Mouse (Mus musculus) midbrain, embryonic 14.5 days (tissue): ENCODE results near the gene Rnf4. TPM values are rescaled to one million over a fixed set of nuclear protein-coding genes. Genes with fewer than 3 reads are reported as not detected.

Source experiments
- ATAC-seq: fragments of 200-750 bp; cut with Nextera tagmentation; 2 replicates; pipeline ENCODE4 v1.8.0; 2017; ENCODE audit warnings: moderate number of reproducible peaks, moderate library complexity; ENCODE audit not compliant: low FRiP score, low TSS enrichment
- DNase-seq: peaks from one replicate; pipeline ENCODE4 v3.0.0-alpha.2; 2015
- H3K27ac ChIP-seq: fragments of 300-500 bp; sonication (generic); replicated peaks from 2 replicates; pipeline ENCODE4 v1.5.1; 2014; ENCODE audit warnings: mild to moderate bottlenecking, low read depth, low read length, moderate library complexity
- H3K27me3 ChIP-seq: fragments of 300-500 bp; sonication (generic); 2 replicates; pipeline ENCODE4 v1.6.1; 2014; ENCODE audit warnings: low read length, control low read depth, mixed read lengths; ENCODE audit not compliant: control insufficient read depth, insufficient read depth
- H3K36me3 ChIP-seq: fragments of 300-500 bp; sonication (generic); 2 replicates; pipeline ENCODE4 v1.6.1; 2014; ENCODE audit warnings: low read length, control low read depth; ENCODE audit not compliant: control insufficient read depth, insufficient read depth
- H3K4me1 ChIP-seq: fragments of 300-500 bp; sonication (generic); 2 replicates; pipeline ENCODE4 v1.6.1; 2014; ENCODE audit warnings: mild to moderate bottlenecking, antibody characterized with exemption, low read length, control low read depth; ENCODE audit not compliant: control insufficient read depth, insufficient read depth
- H3K4me2 ChIP-seq: fragments of 300-500 bp; sonication (generic); 2 replicates; pipeline ENCODE4 v1.6.1; 2014; ENCODE audit warnings: mild to moderate bottlenecking, low read length, moderate library complexity
- H3K4me3 ChIP-seq: fragments of 300-500 bp; sonication (generic); replicated peaks from 2 replicates; pipeline ENCODE4 v1.5.1; 2014; ENCODE audit warnings: low read depth, low read length
- H3K9ac ChIP-seq: fragments of 300-500 bp; sonication (generic); replicated peaks from 2 replicates; pipeline ENCODE4 v1.6.1; 2014; ENCODE audit warnings: mild to moderate bottlenecking, low read length, moderate library complexity
- H3K9me3 ChIP-seq: fragments of 300-500 bp; sonication (generic); 2 replicates; pipeline ENCODE4 v1.6.1; 2016; ENCODE audit warnings: low read length, control low read depth, mixed read lengths; ENCODE audit not compliant: control insufficient read depth
- WGBS: fragments of 180-500 bp; shearing (Covaris S2); extraction: QIAGEN DNeasy Blood & Tissue Kit; methylation state at CpG from one replicate; pipeline ENCODE4 v1.1.7; 2014; 5-methylcytosine and 5-hydroxymethylcytosine counted together
- polyA plus RNA-seq: library from polyadenylated mRNA; unstranded; fragments of >200 nt; fragmentation: Nextera tagmentation; extraction: Ambion mirVana; gene quantifications from 2 replicates; pipeline ENCODE4 v1.2.1, GENCODE M21; 2014

The Rnf4 gene
- polyA plus RNA-seq, 1 experiment from 2014 or later = 152 TPM

- WGBS = 12% methylated on average over 31 of the region's 31 CpGs
- peak overlapping the region; percentile 21; the same call in 1 of the 2 replicates for H3K27ac ChIP-seq
- DNase-seq = peak; percentile 62
Observed at GRCm38 (mm10) chr5:34326875-34327576, 9.1 kb upstream of the Rnf4 start.

DNA sequence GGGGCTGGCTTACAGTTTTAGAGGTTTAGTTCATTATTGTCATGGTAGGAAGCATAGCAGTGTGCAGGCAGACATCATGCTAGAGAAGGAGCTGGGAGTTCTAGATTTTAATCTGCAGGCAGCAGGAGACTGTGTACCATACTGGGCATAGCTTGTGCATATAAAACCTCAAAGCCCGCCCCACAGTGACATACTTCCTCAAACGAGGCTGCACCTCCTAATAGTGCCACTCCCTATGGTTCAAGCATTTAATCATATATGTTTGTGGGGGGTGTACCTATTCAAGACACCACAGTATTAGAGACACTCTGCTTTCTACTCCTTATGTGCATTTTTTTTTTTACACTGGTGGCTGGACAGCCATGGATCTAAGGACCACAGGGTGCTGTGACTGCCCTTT, 6.0 kb upstream of the Rnf4 start:
- no peak overlapping the region for H3K9ac ChIP-seq
- 87% methylated on average over 2 of the region's 2 CpGs for WGBS
- H3K36me3 ChIP-seq = no peaks in the 10 kb centered on the region
- peaks cover 15% of the 10 kb centered on the region; the same call in 1 of the 2 replicates for H3K4me1 ChIP-seq
- ATAC-seq = no peak
- no peak overlapping the region for H3K27ac ChIP-seq
- H3K9me3 ChIP-seq = no peaks in the 10 kb centered on the region
- no peaks in the 10 kb centered on the region for H3K27me3 ChIP-seq
- H3K4me2 ChIP-seq = no peak overlapping the region
- DNase-seq = no peak
- H3K4me3 ChIP-seq = no peak overlapping the region

More at GRCm38 (mm10) chr5:34326875-34327576, 9.1 kb upstream of the Rnf4 start:
- Histone ChIP-seq H3K4me2 (peak overlapping the region; percentile 55), H3K4me1 (0 out of 2 replicates have a peak, but pooled peaks cover 14% of the 10 kb centered on the region), H3K27me3 (no peaks in the 10 kb centered on the region), H3K9me3 (no peaks in the 10 kb centered on the region), H3K4me3 (peak overlapping the region; percentile 27), H3K36me3 (no peaks in the 10 kb centered on the region), H3K9ac (peak overlapping the region; percentile 55)
- peak; percentile 66 for ATAC-seq

- 91% methylated on average over 1 of the region's 1 CpGs for WGBS
- H3K36me3 ChIP-seq = no peaks in the 10 kb centered on the region
- H3K27ac ChIP-seq = no peak overlapping the region
- no peaks in the 10 kb centered on the region for H3K27me3 ChIP-seq
- no peak overlapping the region for H3K4me2 ChIP-seq
- no peaks in the 10 kb centered on the region for H3K9me3 ChIP-seq
- no peak overlapping the region for H3K9ac ChIP-seq
- H3K4me1 ChIP-seq = peaks cover 18% of the 10 kb centered on the region
- ATAC-seq (no peak), DNase-seq (no peak)
- no peak overlapping the region for H3K4me3 ChIP-seq
Observed at GRCm38 (mm10) chr5:34334081-34334480, 2.0 kb upstream of the Rnf4 start.

DNA sequence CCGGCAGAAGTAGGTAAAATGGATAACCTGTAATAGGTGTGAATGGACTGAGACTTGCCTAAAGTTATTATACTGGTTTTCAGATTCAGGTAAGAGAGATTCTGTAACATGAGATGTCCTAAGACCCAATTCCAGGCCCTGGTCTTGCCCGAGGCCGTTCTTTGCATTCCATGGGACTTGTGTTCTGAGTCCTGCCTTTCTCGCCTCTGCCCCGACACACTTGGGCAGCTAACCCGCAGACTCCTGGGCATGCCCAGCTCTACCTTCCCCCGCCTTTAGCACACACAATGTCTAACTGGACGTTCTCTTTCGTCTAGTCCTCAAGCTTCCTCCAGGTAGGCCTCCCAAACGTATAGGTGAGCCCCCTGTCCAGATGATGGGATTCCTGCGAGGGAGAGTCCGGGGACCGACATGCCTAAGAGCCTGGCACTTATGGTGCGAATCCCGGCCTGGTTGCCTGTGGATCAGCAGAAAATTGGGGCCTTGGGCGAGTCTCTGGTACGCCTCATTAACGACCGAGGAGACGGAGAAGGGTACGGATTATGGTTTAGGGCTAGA, 471 bp upstream of the Rnf4 start:
- WGBS = 3% methylated on average over 21 of the region's 21 CpGs
- peak overlapping the region; percentile 78 for H3K4me2 ChIP-seq
- ATAC-seq (peak; percentile 67), DNase-seq (no peak)
- H3K4me1 ChIP-seq = peaks cover 18% of the 10 kb centered on the region
- H3K36me3 ChIP-seq = no peaks in the 10 kb centered on the region
- H3K9me3 ChIP-seq = no peaks in the 10 kb centered on the region
- H3K9ac ChIP-seq = peak overlapping the region; percentile 93
- no peaks in the 10 kb centered on the region for H3K27me3 ChIP-seq
- peak overlapping the region; percentile 97 for H3K4me3 ChIP-seq
- peak overlapping the region; percentile 87 for H3K27ac ChIP-seq

DNA sequence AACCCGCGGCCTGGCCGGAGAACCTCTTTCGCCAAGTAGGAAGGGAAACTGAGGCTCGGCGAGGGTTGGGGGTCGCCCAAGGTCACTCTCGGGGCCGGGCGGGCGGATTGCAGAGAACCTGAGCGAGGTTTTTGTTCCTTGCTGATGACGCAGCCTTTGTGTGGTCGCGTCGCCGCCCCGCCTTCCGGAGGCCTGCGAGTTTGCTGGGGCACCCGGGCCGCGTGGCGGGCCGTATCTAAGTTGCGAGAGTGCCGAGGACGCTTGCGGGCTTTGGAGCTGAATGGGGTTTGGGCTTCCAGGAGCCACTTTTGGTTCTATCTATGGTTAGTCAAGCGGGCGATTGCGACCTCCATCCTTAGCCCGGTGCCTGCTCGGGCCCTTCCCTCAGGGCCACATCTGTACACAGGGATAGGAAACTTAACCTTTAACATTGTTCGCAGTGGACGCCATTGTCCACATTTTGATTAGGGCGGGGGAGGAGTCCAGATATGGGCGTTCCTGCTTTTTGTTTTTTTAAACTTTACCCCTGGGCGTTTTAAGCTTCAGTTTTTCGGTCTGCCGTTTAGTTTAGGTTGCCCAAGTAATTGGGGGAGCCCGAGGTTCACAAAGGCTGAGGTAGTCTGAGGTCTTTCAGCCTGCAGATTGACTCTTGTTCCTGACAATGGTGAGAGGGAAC, 824 bp downstream of the Rnf4 start:
- H3K4me3 ChIP-seq = peak overlapping the region; percentile 97
- peaks cover 18% of the 10 kb centered on the region for H3K4me1 ChIP-seq
- H3K27me3 ChIP-seq = no peaks in the 10 kb centered on the region
- no peaks in the 10 kb centered on the region for H3K36me3 ChIP-seq
- H3K9ac ChIP-seq = peak overlapping the region; percentile 93
- H3K4me2 ChIP-seq = peak overlapping the region; percentile 72
- H3K9me3 ChIP-seq = no peaks in the 10 kb centered on the region
- ATAC-seq = 0 out of 2 replicates have a peak, but pooled peaks have one; percentile 32
- H3K27ac ChIP-seq = peak overlapping the region; percentile 92
- WGBS = 0% methylated on average over 42 of the region's 42 CpGs
- peak; percentile 75 for DNase-seq

- no peak overlapping the region for H3K4me3 ChIP-seq
- no peaks in the 10 kb centered on the region for H3K27me3 ChIP-seq
- no peak overlapping the region for H3K9ac ChIP-seq
- H3K4me1 ChIP-seq = peaks cover 16% of the 10 kb centered on the region
- no peak for ATAC-seq
- H3K27ac ChIP-seq = no peak overlapping the region
- peaks cover 16% of the 10 kb centered on the region for H3K36me3 ChIP-seq
- no peak overlapping the region for H3K4me2 ChIP-seq
- H3K9me3 ChIP-seq = no peaks in the 10 kb centered on the region
- whole genome bisulfite sequencing = 93% methylated on average over 6 of the region's 6 CpGs
- no peak for DNase-seq
Observed at GRCm38 (mm10) chr5:34340246-34340645, 4.2 kb downstream of the Rnf4 start.

DNA sequence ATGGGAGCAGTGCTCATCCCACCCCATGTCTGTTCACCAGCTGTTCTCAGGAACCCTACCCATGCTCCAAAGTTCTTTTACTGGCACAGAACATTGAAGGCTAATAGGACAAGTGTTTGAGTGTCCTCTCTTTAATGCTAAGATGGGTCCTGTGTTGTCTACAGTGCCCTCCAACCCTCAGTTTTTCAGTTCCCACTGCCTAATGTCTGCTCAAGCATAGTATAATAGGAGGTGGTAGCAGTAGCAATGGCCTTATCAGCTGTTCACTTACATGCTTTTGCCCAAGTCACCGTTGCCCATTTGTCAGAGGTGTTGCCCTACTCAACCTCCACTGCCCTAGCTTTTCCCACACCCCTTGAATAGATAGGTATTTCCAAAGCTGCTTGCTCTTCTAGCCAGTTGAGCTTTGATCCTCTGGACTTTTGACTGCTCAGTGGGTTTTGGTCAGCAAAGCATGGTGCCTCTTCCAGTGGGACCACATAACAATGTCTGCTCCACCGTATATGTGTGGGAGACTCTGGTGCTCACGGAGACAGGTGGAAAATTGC, 16.1 kb downstream of the Rnf4 start:
- Histone ChIP-seq H3K9me3 (no peaks in the 10 kb centered on the region), H3K27me3 (no peaks in the 10 kb centered on the region), H3K4me2 (no peak overlapping the region), H3K4me3 (no peak overlapping the region), H3K9ac (no peak overlapping the region), H3K4me1 (no peaks in the 10 kb centered on the region), H3K27ac (no peak overlapping the region), H3K36me3 (peaks cover 89% of the 10 kb centered on the region)
- DNase-seq (no peak), ATAC-seq (no peak)
- WGBS = 92% methylated on average over 3 of the region's 3 CpGs

DNA sequence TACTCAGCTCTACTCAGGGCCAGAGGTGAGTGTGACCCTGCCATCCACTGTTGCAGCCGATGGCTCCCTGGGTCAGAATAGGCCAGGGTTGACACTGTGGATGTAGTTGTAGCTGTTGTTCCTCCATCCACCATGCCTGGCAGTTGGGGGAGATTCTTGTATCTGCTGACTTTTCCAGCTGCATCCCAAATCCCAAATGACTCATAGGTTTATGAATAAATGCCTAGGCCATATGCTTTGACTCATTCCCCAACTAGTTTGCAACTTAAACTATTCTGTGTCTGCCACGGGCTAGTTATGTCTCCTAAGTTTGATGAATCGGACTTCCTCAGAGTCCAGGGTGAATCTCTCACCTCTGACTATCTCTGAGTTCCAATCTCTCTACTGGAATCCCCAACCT, 24.2 kb downstream of the Rnf4 start:
- Histone ChIP-seq H3K4me2 (no peak overlapping the region), H3K27ac (no peak overlapping the region), H3K4me1 (no peaks in the 10 kb centered on the region), H3K27me3 (no peaks in the 10 kb centered on the region), H3K9ac (no peak overlapping the region), H3K9me3 (no peaks in the 10 kb centered on the region), H3K4me3 (no peak overlapping the region), H3K36me3 (peaks cover 44% of the 10 kb centered on the region)
- 97% methylated on average over 3 of the region's 3 CpGs for WGBS
- no peak for ATAC-seq
- no peak for DNase-seq
